Mouse (Mus musculus) brain, adult 2 months (tissue): ENCODE measurements at regions not wholly inside any gene's neighbourhood (a gene's known extent, or its start where the extent isn't known, plus 50 kb on each side); places are given as distances from the start of the nearest gene placed in this dataset.

Experiments used
- DNase-seq: peaks from one replicate; pipeline ENCODE4 v3.0.0; 2011; ENCODE audit warnings: low read depth, low spot score

GRCm38 (mm10) chr15:12066857-12067211 lies 50.8 kb upstream of the Zfr start:
- DNase-seq = no peak

- DNase-seq = peak; percentile 71
These were observed 51.3 kb upstream of the Zfr start for GRCm38 (mm10) chr15:12066176-12066856.

GRCm38 (mm10) chr15:12054870-12055269 lies 58.1 kb upstream of the Sub1 start:
- no peak for DNase-seq

GRCm38 (mm10) chr15:12053610-12054009 lies 56.8 kb upstream of the Sub1 start:
- no peak for DNase-seq

- peak; percentile 77 for DNase-seq
These were observed 52.2 kb upstream of the Sub1 start for GRCm38 (mm10) chr15:12048965-12049364.

GRCm38 (mm10) chr15:12048214-12048507 lies 51.4 kb upstream of the Sub1 start:
- DNase-seq = no peak

GRCm38 (mm10) chr15:12047349-12048213 lies 50.8 kb upstream of the Sub1 start:
- no peak for DNase-seq
